8 mouse cellular contexts compared by ENCODE assay signal in the genomic region with DNA sequence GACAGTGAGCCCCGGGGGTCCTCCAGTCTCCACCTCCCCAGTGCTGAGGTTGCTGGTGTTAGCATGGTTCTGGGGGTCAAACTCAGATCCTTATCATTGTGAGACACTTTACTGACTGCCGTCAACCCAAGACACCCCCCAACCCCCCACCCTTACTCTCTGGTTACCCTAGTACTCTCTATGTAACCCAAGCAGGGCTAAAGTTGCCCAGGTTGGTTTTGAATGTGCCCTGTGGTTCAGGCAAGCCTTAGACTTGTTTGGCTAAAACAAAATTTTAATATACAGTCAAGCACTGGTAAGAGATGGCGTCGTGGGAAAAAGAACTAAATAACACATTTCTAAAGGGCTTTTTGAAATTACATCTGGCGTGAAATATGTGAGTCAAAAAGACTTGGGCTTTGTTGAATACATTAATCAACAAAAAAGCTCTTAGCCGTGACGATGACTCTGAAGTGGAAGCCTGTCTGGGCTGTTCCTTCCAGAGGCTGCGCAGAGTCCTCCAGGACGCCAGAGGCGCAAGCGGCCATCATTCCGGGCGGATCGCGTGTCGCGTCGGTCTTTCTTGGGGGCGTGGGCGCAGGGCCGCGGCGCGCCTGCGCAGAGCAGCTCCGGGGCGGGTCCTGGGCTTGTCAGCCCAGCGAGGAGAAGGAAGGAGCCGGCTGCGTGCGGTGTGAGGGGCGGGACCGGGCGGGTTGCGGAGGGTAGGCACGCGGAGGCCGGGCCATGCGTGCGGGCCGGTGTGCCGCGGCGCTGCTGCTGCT. TPM values are rescaled to one million over a fixed set of nuclear protein-coding genes. Genes with fewer than 3 reads are reported as not detected.
DNase-seq lines count a peak whose midpoint lies in the region; ATAC-seq and TF ChIP-seq lines count a peak whose summit lies in the region.

A gene (plus strand): TSS at position 590 of the 761 bp plus-strand sequence.

- peaks cover 3% of the 10 kb centered on the region for H3K4me1 ChIP-seq in cortical plate, adult 2 months (ENCODE audit: control insufficient read depth, insufficient read depth, low read length)
- peaks cover 72% of the 10 kb centered on the region for H3K4me1 ChIP-seq in megakaryocyte, embryonic 14.5 days

- peak within 1 kb of the TSS; percentile 62 for H3K4me3 ChIP-seq in cortical plate, adult 2 months (ENCODE audit: insufficient read depth, low read length)
- peak within 1 kb of the TSS; percentile 98 for H3K4me3 ChIP-seq in megakaryocyte, embryonic 14.5 days (replicated peaks)

- TF ChIP-seq POLR2A in cortical plate, adult 2 months (IDR thresholded peaks at IDR 0.05; ENCODE audit: extremely low read depth, insufficient read depth, low read length): peak; percentile 70

- peaks cover 23% of the 10 kb centered on the region for H3K36me3 ChIP-seq in megakaryocyte, embryonic 14.5 days (replicated peaks; ENCODE audit: low read length)

- H3K9me3 ChIP-seq in megakaryocyte, embryonic 14.5 days: no peaks in the 10 kb centered on the region

- H3K27ac ChIP-seq in cortical plate, adult 2 months (ENCODE audit: insufficient read depth, low read length): no peak within 1 kb of the TSS

- peak; percentile 93 to 96 for DNase-seq in gastrocnemius, adult 8-10 months (ENCODE audit: low spot score in 2 of 2)
- DNase-seq in hindlimb bud, embryonic 11.5 days (ENCODE audit: extremely low spot score, low read depth, low spot score): peak; percentile 94
- peak; percentile 91 to 95 for DNase-seq in left cerebral cortex, adult 8-10 months (ENCODE audit: low spot score in 2 of 2)
- DNase-seq in right cerebral cortex, postnatal 10 days (ENCODE audit: low spot score in 2 of 2): peak; percentile 96 to 98
- peak; percentile 97 for DNase-seq in urinary bladder, postnatal 25 days (ENCODE audit: low spot score)

- ATAC-seq in activated CD4-positive, CD25-positive, alpha-beta regulatory T cell, adult 4 months: peak; percentile 95

- peak; percentile 70 for TF ChIP-seq CTCF in cortical plate, adult 2 months (IDR thresholded peaks at IDR 0.05; ENCODE audit: extremely low read depth, insufficient read depth, low read length)

- H3K27me3 ChIP-seq in megakaryocyte, embryonic 14.5 days (replicated peaks): peaks cover 2% of the 10 kb centered on the region

RNA-seq across cellular contexts. Expression of the gene that starts here (rescaled TPM):
- polyA plus RNA-seq in activated CD4-positive, CD25-positive, alpha-beta regulatory T cell, adult 4 months (2017; shearing (Covaris generic)): 10 to 100 TPM; 17.1 to 20.4 TPM
- polyA plus RNA-seq in cortical plate, adult 2 months (2012; rRNA removed): 70.3 and 71.5 TPM in 2 replicates
- 100 to 1,000 TPM in 3 of 4 experiments, 10 to 100 TPM in 1; 89.6 to 107 (median 103) TPM for total RNA-seq in gastrocnemius, adult 8-10 months (2022)
- total RNA-seq in left cerebral cortex, adult 8-10 months (2022): 100 to 1,000 TPM; 100 to 108 (median 103) TPM
- 172 and 218 TPM in 2 replicates for polyA plus RNA-seq in megakaryocyte, embryonic 14.5 days (2012; ENCODE audit: insufficient read depth, low replicate concordance)
